Mouse (Mus musculus) heart, postnatal 0 days (tissue): ENCODE results near the gene Cyp8b1.

ENCODE experiments used
- CTCF ChIP-seq: IDR thresholded peaks from 2 replicates; pipeline ENCODE4 v1.5.1; 2016; ENCODE audit warnings: antibody characterized with exemption, control low read depth, low read depth
- EP300 ChIP-seq: IDR thresholded peaks from 2 replicates; pipeline ENCODE4 v1.6.1; 2016; ENCODE audit warnings: antibody characterized with exemption, low read depth

- TF ChIP-seq CTCF: no peak
- TF ChIP-seq EP300: no peak
These were observed 27.5 kb upstream of the Cyp8b1 start for GRCm38 (mm10) chr9:121943628-121944027.
